Mouse (Mus musculus) embryonic facial prominence, embryonic 11.5 days (tissue): ENCODE data around the gene Pign. TPM values are rescaled to one million over a fixed set of nuclear protein-coding genes. Genes with fewer than 3 reads are reported as not detected.

Experiments used
- ATAC-seq: fragments of 200-750 bp; cut with Nextera tagmentation; replicated peaks from 2 replicates; pipeline ENCODE4 v1.8.0; 2017; ENCODE audit warnings: low read depth; ENCODE audit not compliant: insufficient number of reproducible peaks, low FRiP score, low TSS enrichment
- DNase-seq: peaks from one replicate; pipeline ENCODE4 v3.0.0-alpha.2; 2015; ENCODE audit warnings: low spot score
- H3K27ac ChIP-seq: fragments of 300-500 bp; sonication (generic); replicated peaks from 2 replicates; pipeline ENCODE4 v1.5.1; 2014; ENCODE audit warnings: mild to moderate bottlenecking, low read depth, low read length, control low read depth
- H3K27me3 ChIP-seq: fragments of 300-500 bp; sonication (generic); 2 replicates; pipeline ENCODE4 v1.6.1; 2014; ENCODE audit warnings: mild to moderate bottlenecking, low read length, moderate library complexity, mixed read lengths; ENCODE audit not compliant: control insufficient read depth, insufficient read depth
- H3K36me3 ChIP-seq: fragments of 300-500 bp; sonication (generic); replicated peaks from 2 replicates; pipeline ENCODE4 v1.6.1; 2014; ENCODE audit warnings: low read depth, mild to moderate bottlenecking, low read length, moderate library complexity, mixed read lengths; ENCODE audit not compliant: control insufficient read depth, insufficient read depth
- H3K4me1 ChIP-seq: fragments of 300-500 bp; sonication (generic); 2 replicates; pipeline ENCODE4 v1.6.1; 2014; ENCODE audit warnings: low read length, mixed read lengths; ENCODE audit not compliant: control insufficient read depth, insufficient read depth
- H3K4me2 ChIP-seq: fragments of 300-500 bp; sonication (generic); 2 replicates; pipeline ENCODE4 v1.6.1; 2014; ENCODE audit warnings: low read depth, mild to moderate bottlenecking, control low read depth, low read length, moderate library complexity
- H3K4me3 ChIP-seq: fragments of 300-500 bp; sonication (generic); 2 replicates; pipeline ENCODE4 v1.5.1; 2014; ENCODE audit warnings: low read depth, low read length, control low read depth
- H3K9ac ChIP-seq: fragments of 300-500 bp; sonication (generic); replicated peaks from 2 replicates; pipeline ENCODE4 v1.6.1; 2014; ENCODE audit warnings: mild to moderate bottlenecking, control low read depth, low read length
- H3K9me3 ChIP-seq: fragments of 300-500 bp; sonication (generic); replicated peaks from 2 replicates; pipeline ENCODE4 v1.6.1; 2016; ENCODE audit warnings: mild to moderate bottlenecking, low read length, inconsistent platforms, mixed read lengths; ENCODE audit not compliant: control insufficient read depth
- WGBS: fragments of 180-500 bp; shearing (Covaris S2); extraction: QIAGEN DNeasy Blood & Tissue Kit; methylation state at CpG from one replicate; pipeline ENCODE4 v1.1.7; 2014; 5-methylcytosine and 5-hydroxymethylcytosine counted together
- polyA plus RNA-seq: library from polyadenylated mRNA; unstranded; fragments of >200 nt; fragmentation: Nextera tagmentation; extraction: Ambion mirVana; gene quantifications from 2 replicates; pipeline ENCODE4 v1.2.1, GENCODE M21; 2014

Gene Pign
- polyA plus RNA-seq, 1 experiment from 2014 or later: 14.9 TPM

GRCm38 (mm10) chr1:105630481-105630880, 33.0 kb downstream of the Pign start:
- H3K4me3 ChIP-seq: no peak overlapping the region
- no peak overlapping the region for H3K9ac ChIP-seq
- H3K36me3 ChIP-seq: no peaks in the 10 kb centered on the region
- DNase-seq (peak; percentile 67), ATAC-seq (no peak)
- H3K9me3 ChIP-seq: no peaks in the 10 kb centered on the region
- 44% methylated on average over 3 of the region's 3 CpGs for WGBS
- H3K4me2 ChIP-seq: no peak overlapping the region
- no peak overlapping the region for H3K27ac ChIP-seq
- no peaks in the 10 kb centered on the region for H3K27me3 ChIP-seq
- no peaks in the 10 kb centered on the region for H3K4me1 ChIP-seq

DNA sequence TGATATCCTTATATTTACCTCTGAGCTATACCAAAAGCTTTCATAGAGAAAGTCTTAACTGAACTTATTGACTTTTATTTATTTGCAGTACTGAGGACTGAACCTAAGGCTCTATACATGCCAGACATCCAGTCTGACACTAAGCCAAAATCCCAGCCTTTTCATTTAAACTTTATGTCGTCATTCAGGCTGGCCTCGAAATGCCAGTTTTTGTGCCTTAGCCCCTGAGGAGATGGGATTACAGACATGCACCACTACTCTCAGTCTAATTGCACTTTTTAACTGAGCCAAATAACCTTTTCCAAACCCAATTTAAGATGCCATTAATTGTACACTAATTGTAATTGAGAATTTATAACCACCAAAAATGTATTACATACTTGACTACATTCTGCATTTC, 73.8 kb downstream of the Pign start:
- no peak for ATAC-seq
- Histone ChIP-seq H3K4me1 (no peaks in the 10 kb centered on the region), H3K9ac (no peak overlapping the region), H3K27ac (no peak overlapping the region), H3K4me2 (no peak overlapping the region), H3K27me3 (no peaks in the 10 kb centered on the region), H3K9me3 (no peaks in the 10 kb centered on the region), H3K36me3 (no peaks in the 10 kb centered on the region), H3K4me3 (no peak overlapping the region)
- 58% methylated on average over 2 of the region's 2 CpGs for WGBS
- no peak for DNase-seq

GRCm38 (mm10) chr1:105588697-105589096, 74.8 kb downstream of the Pign start:
- no peak for ATAC-seq
- H3K4me3 ChIP-seq: no peak overlapping the region
- DNase-seq: no peak
- no peaks in the 10 kb centered on the region for H3K36me3 ChIP-seq
- no peaks in the 10 kb centered on the region for H3K9me3 ChIP-seq
- H3K9ac ChIP-seq: no peak overlapping the region
- no peaks in the 10 kb centered on the region for H3K27me3 ChIP-seq
- H3K4me2 ChIP-seq: no peak overlapping the region
- WGBS: 83% methylated on average over 5 of the region's 5 CpGs
- no peak overlapping the region for H3K27ac ChIP-seq
- no peaks in the 10 kb centered on the region for H3K4me1 ChIP-seq

DNA sequence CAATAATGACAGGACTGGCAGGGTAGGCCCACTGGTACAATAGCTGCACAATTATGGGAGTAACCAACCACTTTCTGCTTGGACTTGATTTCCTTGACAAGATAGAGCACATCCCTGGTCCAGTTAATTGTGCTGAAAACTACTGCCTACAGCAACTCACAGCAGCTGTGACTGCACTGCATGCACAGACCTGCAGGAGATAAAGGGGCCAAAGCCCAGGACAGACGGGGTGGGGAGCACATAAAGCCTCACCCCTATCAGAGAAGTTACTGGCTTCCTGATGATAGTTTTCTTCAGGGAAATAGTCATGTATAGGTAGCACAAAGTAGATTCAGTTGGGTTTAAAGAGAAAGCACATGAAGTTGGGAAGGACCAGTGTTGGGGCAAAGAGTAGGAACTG, 80.7 kb downstream of the Pign start:
- Histone ChIP-seq H3K4me2 (no peak overlapping the region), H3K9ac (no peak overlapping the region), H3K36me3 (no peaks in the 10 kb centered on the region; the same call in 1 of the 2 replicates), H3K27me3 (no peaks in the 10 kb centered on the region), H3K4me1 (no peaks in the 10 kb centered on the region), H3K4me3 (no peak overlapping the region), H3K9me3 (no peaks in the 10 kb centered on the region), H3K27ac (no peak overlapping the region)
- WGBS: 80% methylated on average over 1 of the region's 1 CpGs
- no peak for ATAC-seq
- no peak for DNase-seq

DNA sequence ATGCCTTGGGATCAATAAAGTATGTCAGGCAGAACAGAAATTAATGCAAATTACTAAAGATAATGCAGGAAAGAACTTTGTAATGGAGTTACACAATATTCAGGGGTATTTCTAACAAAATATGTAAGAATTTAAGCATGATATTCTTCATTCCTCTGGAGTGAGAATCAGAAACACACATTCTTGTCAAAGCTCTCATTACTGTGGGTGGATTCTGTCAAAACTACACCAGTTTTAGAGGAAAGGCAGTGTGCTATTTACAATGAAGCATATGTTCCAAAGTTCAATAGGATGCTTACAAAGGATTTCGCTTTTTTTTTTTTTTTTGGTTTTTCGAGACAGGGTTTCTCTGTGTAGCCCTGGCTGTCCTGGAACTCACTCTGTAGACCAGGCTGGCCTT, 82.6 kb downstream of the Pign start:
- Histone ChIP-seq H3K9ac (no peak overlapping the region), H3K36me3 (no peaks in the 10 kb centered on the region; the same call in 1 of the 2 replicates), H3K9me3 (no peaks in the 10 kb centered on the region), H3K4me1 (no peaks in the 10 kb centered on the region), H3K4me2 (no peak overlapping the region), H3K27me3 (no peaks in the 10 kb centered on the region), H3K27ac (no peak overlapping the region), H3K4me3 (no peak overlapping the region)
- DNase-seq: no peak
- WGBS: 89% methylated on average over 2 of the region's 2 CpGs
- no peak for ATAC-seq

DNA sequence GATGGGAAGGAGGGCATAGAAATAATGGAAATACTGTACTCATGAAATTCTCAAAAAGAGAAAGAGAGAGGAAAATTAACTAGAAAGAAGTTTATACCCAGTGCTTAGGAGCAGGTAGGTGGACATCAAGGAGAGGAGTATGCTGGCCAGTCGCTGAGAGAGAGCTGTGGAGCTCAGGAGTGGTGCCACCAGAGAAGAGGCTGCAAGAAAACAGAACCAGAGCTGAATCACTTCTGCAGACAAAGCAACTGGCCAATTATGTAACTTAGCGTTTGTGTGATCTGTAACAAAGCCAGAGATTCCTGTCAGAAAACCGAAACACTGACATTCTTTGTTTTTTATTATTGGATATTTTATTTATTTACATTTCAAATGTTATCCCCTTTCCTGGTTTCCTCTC, 97.4 kb downstream of the Pign start:
- H3K4me2 ChIP-seq: no peak overlapping the region
- WGBS: 85% methylated on average over 3 of the region's 3 CpGs
- no peak overlapping the region for H3K9ac ChIP-seq
- no peaks in the 10 kb centered on the region for H3K9me3 ChIP-seq
- ATAC-seq (no peak), DNase-seq (no peak)
- no peaks in the 10 kb centered on the region for H3K27me3 ChIP-seq
- H3K4me1 ChIP-seq: no peaks in the 10 kb centered on the region
- H3K27ac ChIP-seq: no peak overlapping the region
- no peak overlapping the region for H3K4me3 ChIP-seq
- no peaks in the 10 kb centered on the region for H3K36me3 ChIP-seq

- Histone ChIP-seq H3K4me2 (no peak overlapping the region), H3K36me3 (no peaks in the 10 kb centered on the region), H3K9me3 (no peaks in the 10 kb centered on the region), H3K4me1 (no peaks in the 10 kb centered on the region), H3K4me3 (no peak overlapping the region), H3K27me3 (no peaks in the 10 kb centered on the region), H3K9ac (no peak overlapping the region), H3K27ac (no peak overlapping the region)
- DNase-seq (no peak), ATAC-seq (no peak)
- WGBS: 91% methylated on average over 1 of the region's 1 CpGs
Measured at GRCm38 (mm10) chr1:105564289-105564688, 99.2 kb downstream of the Pign start.

- no peak for ATAC-seq
- no peak overlapping the region for H3K4me3 ChIP-seq
- H3K4me1 ChIP-seq: no peaks in the 10 kb centered on the region
- 88% methylated on average over 2 of the region's 2 CpGs for WGBS
- H3K9me3 ChIP-seq: no peaks in the 10 kb centered on the region
- H3K27me3 ChIP-seq: no peaks in the 10 kb centered on the region
- peak; percentile 7 for DNase-seq
- H3K4me2 ChIP-seq: no peak overlapping the region
- no peak overlapping the region for H3K9ac ChIP-seq
- H3K27ac ChIP-seq: no peak overlapping the region
- H3K36me3 ChIP-seq: no peaks in the 10 kb centered on the region
Measured at GRCm38 (mm10) chr1:105563821-105564220, 99.7 kb downstream of the Pign start.
